Mouse (Mus musculus): ENCODE measurements around the gene Mup3. TPM values are rescaled to one million over a fixed set of nuclear protein-coding genes. Genes with fewer than 3 reads are reported as not detected.
"Not testable (repeated sequence)": the region's sequence is repeated elsewhere in the genome, so short reads cannot be mapped to it uniquely, and the experiment has no call there.

Mup3 gene
- not detected in 2 replicates for polyA plus RNA-seq (2015; fragmentation: Nextera tagmentation; extraction: Ambion mirVana)

GRCm38 (mm10) chr4:62087241-62087640, at the start of gene Mup3:
TSS of gene Mup3 (minus strand) at chr4:62087342.
- no peak within 1 kb of the TSS for H3K9ac ChIP-seq (replicated peaks)
- no peaks in the 10 kb centered on the region for H3K27me3 ChIP-seq (replicated peaks)
- H3K4me1 ChIP-seq = no peaks in the 10 kb centered on the region
- no peak within 1 kb of the TSS for H3K4me3 ChIP-seq (replicated peaks)
- 82% methylated on average over 2 of the region's 2 CpGs for WGBS
- no peak for ATAC-seq (ENCODE audit: low FRiP score)
- H3K9me3 ChIP-seq (replicated peaks) = no peaks in the 10 kb centered on the region
- H3K27ac ChIP-seq (replicated peaks) = no peak within 1 kb of the TSS
- H3K36me3 ChIP-seq = no peaks in the 10 kb centered on the region
- H3K4me2 ChIP-seq = no peak within 1 kb of the TSS

GRCm38 (mm10) chr4:62133706-62134105, 46.6 kb upstream of the Mup3 start:
- Histone ChIP-seq H3K9ac (replicated peaks) (no peak overlapping the region), H3K4me1 (no peaks in the 10 kb centered on the region), H3K4me2 (no peak overlapping the region), H3K27ac (replicated peaks) (no peak overlapping the region), H3K27me3 (replicated peaks) (no peaks in the 10 kb centered on the region), H3K36me3 (no peaks in the 10 kb centered on the region), H3K4me3 (replicated peaks) (no peak overlapping the region), H3K9me3 (replicated peaks) (peaks cover 18% of the 10 kb centered on the region; the same call in 1 of the 2 replicates)
- no peak for ATAC-seq (ENCODE audit: low FRiP score)
- 67% methylated on average over 7 of the region's 7 CpGs for WGBS

- not testable (repeated sequence) for ATAC-seq (ENCODE audit: low FRiP score); H3K36me3 ChIP-seq; H3K27me3 ChIP-seq (replicated peaks); H3K4me1 ChIP-seq; H3K4me2 ChIP-seq; H3K9ac ChIP-seq (replicated peaks); H3K27ac ChIP-seq (replicated peaks); H3K9me3 ChIP-seq (replicated peaks); H3K4me3 ChIP-seq (replicated peaks)
- WGBS = 61% methylated on average over 2 of the region's 2 CpGs
These were observed 16.2 kb upstream of the Mup3 start for GRCm38 (mm10) chr4:62103366-62103765.

DNA sequence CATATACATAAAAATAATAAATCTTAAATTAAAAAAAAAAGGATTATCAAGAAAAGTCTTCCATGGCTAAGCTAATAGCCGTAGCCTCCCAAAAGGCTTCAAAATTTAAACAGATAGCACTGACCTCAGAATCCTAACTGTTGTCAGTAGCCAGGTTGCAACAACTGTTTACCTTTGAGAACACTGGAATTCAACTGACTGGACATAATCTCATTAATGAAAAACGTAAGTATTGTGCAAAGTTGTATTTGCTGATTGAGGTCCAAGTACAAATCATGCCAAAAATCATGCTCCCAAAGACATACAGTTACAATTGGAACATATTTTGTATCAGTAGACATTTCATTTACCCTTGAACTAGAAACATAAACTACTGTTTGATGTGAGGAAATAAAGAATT, 811 bp upstream of the Mup3 start:
- 83% methylated on average over 2 of the region's 2 CpGs for WGBS
- Histone ChIP-seq H3K9ac (replicated peaks) (no peak overlapping the region), H3K9me3 (replicated peaks) (no peaks in the 10 kb centered on the region), H3K4me1 (no peaks in the 10 kb centered on the region), H3K27ac (replicated peaks) (no peak overlapping the region), H3K27me3 (replicated peaks) (no peaks in the 10 kb centered on the region), H3K4me3 (replicated peaks) (no peak overlapping the region), H3K36me3 (no peaks in the 10 kb centered on the region), H3K4me2 (no peak overlapping the region)
- no peak for ATAC-seq (ENCODE audit: low FRiP score)

GRCm38 (mm10) chr4:62082755-62083154, 4.4 kb downstream of the Mup3 start:
- Histone ChIP-seq H3K4me1 (no peaks in the 10 kb centered on the region), H3K36me3 (no peaks in the 10 kb centered on the region), H3K27me3 (replicated peaks) (no peaks in the 10 kb centered on the region), H3K4me3 (replicated peaks) (no peak overlapping the region), H3K9ac (replicated peaks) (no peak overlapping the region), H3K4me2 (no peak overlapping the region), H3K9me3 (replicated peaks) (no peaks in the 10 kb centered on the region), H3K27ac (replicated peaks) (no peak overlapping the region)
- ATAC-seq (ENCODE audit: low FRiP score) = no peak

DNA sequence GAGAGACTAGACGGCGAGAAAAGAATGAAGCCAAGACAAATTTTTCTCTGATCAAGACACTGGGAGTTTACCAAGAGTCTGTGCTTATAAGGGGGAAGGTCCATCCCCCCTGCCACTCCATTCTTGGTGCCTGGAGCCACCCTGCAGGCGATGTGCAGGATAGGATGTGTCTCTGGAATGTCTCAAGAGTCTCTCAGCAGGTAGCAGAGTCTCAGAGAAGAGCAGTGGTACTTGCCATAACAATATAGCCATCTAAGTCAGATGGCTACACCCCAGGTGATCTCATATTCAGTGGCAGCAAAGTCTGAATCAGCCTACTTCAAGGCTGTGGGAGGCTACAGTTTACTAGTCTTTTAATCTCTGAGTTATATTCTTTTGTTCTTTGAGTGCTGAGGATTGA, 12.0 kb downstream of the Mup3 start:
- no peaks in the 10 kb centered on the region for H3K36me3 ChIP-seq
- H3K27ac ChIP-seq (replicated peaks) = no peak overlapping the region
- no peak overlapping the region for H3K9ac ChIP-seq (replicated peaks)
- no peaks in the 10 kb centered on the region for H3K9me3 ChIP-seq (replicated peaks)
- 63% methylated on average over 3 of the region's 3 CpGs for WGBS
- no peaks in the 10 kb centered on the region for H3K4me1 ChIP-seq
- no peak for ATAC-seq (ENCODE audit: low FRiP score)
- no peak overlapping the region for H3K4me3 ChIP-seq (replicated peaks)
- no peaks in the 10 kb centered on the region for H3K27me3 ChIP-seq (replicated peaks)
- no peak overlapping the region for H3K4me2 ChIP-seq

- not testable (repeated sequence) for H3K36me3 ChIP-seq; ATAC-seq (ENCODE audit: low FRiP score); H3K9me3 ChIP-seq (replicated peaks); H3K4me1 ChIP-seq; H3K4me3 ChIP-seq (replicated peaks); H3K9ac ChIP-seq (replicated peaks); H3K27ac ChIP-seq (replicated peaks); H3K4me2 ChIP-seq; H3K27me3 ChIP-seq (replicated peaks)
- 87% methylated on average over 2 of the region's 2 CpGs for WGBS
These were observed 32.4 kb downstream of the Mup3 start for GRCm38 (mm10) chr4:62054780-62055179.

GRCm38 (mm10) chr4:62054058-62054457, 33.1 kb downstream of the Mup3 start, which contains the start of gene Mup20:
TSS of gene Mup20 (minus strand) at chr4:62054158.
- H3K27ac ChIP-seq (replicated peaks); H3K4me3 ChIP-seq (replicated peaks); H3K36me3 ChIP-seq; H3K9me3 ChIP-seq (replicated peaks); H3K9ac ChIP-seq (replicated peaks); ATAC-seq (ENCODE audit: low FRiP score); H3K27me3 ChIP-seq (replicated peaks); H3K4me1 ChIP-seq; H3K4me2 ChIP-seq: not testable (repeated sequence)
- 91% methylated on average over 2 of the region's 3 CpGs for WGBS

Other genes starting within 250 kb of the Mup3 start
- gene Mup20, start 33.2 kb downstream of the Mup3 start, polyA plus RNA-seq (2015; fragmentation: Nextera tagmentation; extraction: Ambion mirVana) = not detected in 2 replicates
- gene Mup21, start 63.5 kb upstream of the Mup3 start, polyA plus RNA-seq (2015; fragmentation: Nextera tagmentation; extraction: Ambion mirVana) = not detected in 2 replicates
- gene Zfp37, start 143.7 kb upstream of the Mup3 start, polyA plus RNA-seq (2015; fragmentation: Nextera tagmentation; extraction: Ambion mirVana) = 23.2 and 25.9 TPM in 2 replicates
- 15.9 and 18.0 TPM in 2 replicates for gene Slc31a2, start 175.2 kb upstream of the Mup3 start, polyA plus RNA-seq (2015; fragmentation: Nextera tagmentation; extraction: Ambion mirVana)